Mouse (Mus musculus) hindbrain, embryonic 11.5 days (tissue): ENCODE data around the gene Gtf3a. TPM values are rescaled to one million over a fixed set of nuclear protein-coding genes. Genes with fewer than 3 reads are reported as not detected.

Experiments used
- ATAC-seq: fragments of 200-750 bp; cut with Nextera tagmentation; 2 replicates; pipeline ENCODE4 v1.8.0; 2017; ENCODE audit warnings: mild to moderate bottlenecking, moderate TSS enrichment, moderate library complexity; ENCODE audit not compliant: low FRiP score
- DNase-seq: peaks from one replicate; pipeline ENCODE4 v3.0.0-alpha.2; 2015; ENCODE audit warnings: low spot score
- H3K27ac ChIP-seq: fragments of 300-500 bp; sonication (generic); 2 replicates; pipeline ENCODE4 v1.5.1; 2014; ENCODE audit warnings: mild to moderate bottlenecking, low read depth, low read length
- H3K27me3 ChIP-seq: fragments of 300-500 bp; sonication (generic); 2 replicates; pipeline ENCODE4 v1.6.1; 2014; ENCODE audit warnings: mild to moderate bottlenecking, low read length, moderate library complexity, mixed read lengths; ENCODE audit not compliant: control insufficient read depth, insufficient read depth
- H3K36me3 ChIP-seq: fragments of 300-500 bp; sonication (generic); 2 replicates; pipeline ENCODE4 v1.6.1; 2014; ENCODE audit warnings: mild to moderate bottlenecking, low read length, moderate library complexity, mixed read lengths; ENCODE audit not compliant: control insufficient read depth, insufficient read depth
- H3K4me1 ChIP-seq: fragments of 300-500 bp; sonication (generic); replicated peaks from 2 replicates; pipeline ENCODE4 v1.6.1; 2014; ENCODE audit warnings: low read length, mixed read lengths; ENCODE audit not compliant: control insufficient read depth, insufficient read depth
- H3K4me2 ChIP-seq: fragments of 300-500 bp; sonication (generic); replicated peaks from 2 replicates; pipeline ENCODE4 v1.6.1; 2014; ENCODE audit warnings: mild to moderate bottlenecking, low read depth, low read length
- H3K4me3 ChIP-seq: fragments of 300-500 bp; sonication (generic); 2 replicates; pipeline ENCODE4 v1.5.1; 2014; ENCODE audit warnings: low read depth, low read length
- H3K9ac ChIP-seq: fragments of 300-500 bp; sonication (generic); 2 replicates; pipeline ENCODE4 v1.6.1; 2014; ENCODE audit warnings: low read depth, low read length
- H3K9me3 ChIP-seq: fragments of 300-500 bp; sonication (generic); 2 replicates; pipeline ENCODE4 v1.6.1; 2016; ENCODE audit warnings: low read length; ENCODE audit not compliant: control insufficient read depth
- WGBS: fragments of 180-500 bp; shearing (Covaris S2); extraction: QIAGEN DNeasy Blood & Tissue Kit; methylation state at CpG from one replicate; pipeline ENCODE4 v1.1.7; 2014; 5-methylcytosine and 5-hydroxymethylcytosine counted together
- polyA plus RNA-seq: library from polyadenylated mRNA; unstranded; fragments of >200 nt; fragmentation: Nextera tagmentation; extraction: Ambion mirVana; gene quantifications from 2 replicates; pipeline ENCODE4 v1.2.1, GENCODE M21; 2014

Gene Gtf3a
- polyA plus RNA-seq, 1 experiment from 2014 or later = 106 TPM

GRCm38 (mm10) chr5:146985725-146986433, 37.4 kb downstream of the Gtf3a start:
- Histone ChIP-seq H3K4me3 (no peak overlapping the region), H3K9ac (no peak overlapping the region), H3K27me3 (no peaks in the 10 kb centered on the region; the same call in none of the 2 replicates), H3K4me1 (no peaks in the 10 kb centered on the region), H3K27ac (no peak overlapping the region), H3K4me2 (no peak overlapping the region), H3K9me3 (no peaks in the 10 kb centered on the region), H3K36me3 (no peaks in the 10 kb centered on the region)
- ATAC-seq (no peak), DNase-seq (no peak)
- WGBS = 69% methylated on average over 21 of the region's 21 CpGs

- DNase-seq (no peak), ATAC-seq (no peak)
- Histone ChIP-seq H3K9ac (no peak overlapping the region), H3K27ac (no peak overlapping the region), H3K4me3 (no peak overlapping the region), H3K27me3 (no peaks in the 10 kb centered on the region; the same call in 1 of the 2 replicates), H3K36me3 (no peaks in the 10 kb centered on the region), H3K4me1 (no peaks in the 10 kb centered on the region), H3K4me2 (no peak overlapping the region), H3K9me3 (no peaks in the 10 kb centered on the region)
- 82% methylated on average over 10 of the region's 10 CpGs for WGBS
Measured at GRCm38 (mm10) chr5:146987588-146987987, 39.1 kb downstream of the Gtf3a start.

GRCm38 (mm10) chr5:146989051-146989450, 40.6 kb downstream of the Gtf3a start:
- Histone ChIP-seq H3K27me3 (no peaks in the 10 kb centered on the region; the same call in 1 of the 2 replicates), H3K4me3 (no peak overlapping the region), H3K36me3 (no peaks in the 10 kb centered on the region), H3K4me1 (no peaks in the 10 kb centered on the region), H3K9me3 (no peaks in the 10 kb centered on the region), H3K9ac (no peak overlapping the region), H3K27ac (no peak overlapping the region), H3K4me2 (no peak overlapping the region)
- WGBS = 80% methylated on average over 5 of the region's 5 CpGs
- no peak for ATAC-seq
- DNase-seq = no peak

- Histone ChIP-seq H3K4me2 (no peak overlapping the region), H3K9me3 (no peaks in the 10 kb centered on the region), H3K36me3 (no peaks in the 10 kb centered on the region), H3K27ac (no peak overlapping the region), H3K9ac (no peak overlapping the region), H3K4me3 (no peak overlapping the region), H3K27me3 (no peaks in the 10 kb centered on the region), H3K4me1 (no peaks in the 10 kb centered on the region)
- ATAC-seq (no peak), DNase-seq (no peak)
- WGBS = 81% methylated on average over 8 of the region's 8 CpGs
Measured at GRCm38 (mm10) chr5:146993509-146993908, 45.1 kb downstream of the Gtf3a start.

- Histone ChIP-seq H3K9ac (no peak overlapping the region), H3K4me1 (no peaks in the 10 kb centered on the region), H3K36me3 (no peaks in the 10 kb centered on the region), H3K4me3 (no peak overlapping the region), H3K27ac (no peak overlapping the region), H3K9me3 (no peaks in the 10 kb centered on the region), H3K4me2 (no peak overlapping the region), H3K27me3 (no peaks in the 10 kb centered on the region)
- 78% methylated on average over 6 of the region's 6 CpGs for WGBS
- DNase-seq (no peak), ATAC-seq (no peak)
Measured at GRCm38 (mm10) chr5:146994973-146995372, 46.5 kb downstream of the Gtf3a start.

GRCm38 (mm10) chr5:146996812-146997211, 48.4 kb downstream of the Gtf3a start:
- Histone ChIP-seq H3K4me2 (no peak overlapping the region), H3K9me3 (no peaks in the 10 kb centered on the region), H3K27ac (no peak overlapping the region), H3K27me3 (no peaks in the 10 kb centered on the region), H3K9ac (no peak overlapping the region), H3K36me3 (no peaks in the 10 kb centered on the region), H3K4me3 (no peak overlapping the region), H3K4me1 (no peaks in the 10 kb centered on the region)
- no peak for DNase-seq
- no peak for ATAC-seq
- WGBS = 82% methylated on average over 7 of the region's 7 CpGs

- H3K4me1 ChIP-seq = no peaks in the 10 kb centered on the region
- no peak for ATAC-seq
- no peak overlapping the region for H3K9ac ChIP-seq
- no peak for DNase-seq
- WGBS = 92% methylated on average over 12 of the region's 12 CpGs
- no peaks in the 10 kb centered on the region for H3K9me3 ChIP-seq
- H3K4me2 ChIP-seq = no peak overlapping the region
- no peaks in the 10 kb centered on the region for H3K27me3 ChIP-seq
- no peak overlapping the region for H3K4me3 ChIP-seq
- H3K27ac ChIP-seq = no peak overlapping the region
- H3K36me3 ChIP-seq = no peaks in the 10 kb centered on the region
Measured at GRCm38 (mm10) chr5:146998802-146999201, 50.3 kb downstream of the Gtf3a start.

GRCm38 (mm10) chr5:147001312-147001711, 52.9 kb downstream of the Gtf3a start:
- H3K9ac ChIP-seq = no peak overlapping the region
- ATAC-seq = no peak
- no peaks in the 10 kb centered on the region for H3K27me3 ChIP-seq
- WGBS = 81% methylated on average over 4 of the region's 4 CpGs
- H3K36me3 ChIP-seq = no peaks in the 10 kb centered on the region
- no peaks in the 10 kb centered on the region for H3K4me1 ChIP-seq
- no peak for DNase-seq
- no peaks in the 10 kb centered on the region for H3K9me3 ChIP-seq
- H3K4me2 ChIP-seq = no peak overlapping the region
- no peak overlapping the region for H3K27ac ChIP-seq
- H3K4me3 ChIP-seq = no peak overlapping the region

- DNase-seq (no peak), ATAC-seq (no peak)
- Histone ChIP-seq H3K4me3 (no peak overlapping the region), H3K9me3 (no peaks in the 10 kb centered on the region), H3K4me2 (no peak overlapping the region), H3K4me1 (no peaks in the 10 kb centered on the region), H3K36me3 (no peaks in the 10 kb centered on the region), H3K27ac (no peak overlapping the region), H3K9ac (no peak overlapping the region), H3K27me3 (no peaks in the 10 kb centered on the region)
- WGBS = 55% methylated on average over 1 of the region's 1 CpGs
Measured at GRCm38 (mm10) chr5:147003303-147003702, 54.8 kb downstream of the Gtf3a start.
